Mouse (Mus musculus): ENCODE measurements around the gene Pter.

DNA sequence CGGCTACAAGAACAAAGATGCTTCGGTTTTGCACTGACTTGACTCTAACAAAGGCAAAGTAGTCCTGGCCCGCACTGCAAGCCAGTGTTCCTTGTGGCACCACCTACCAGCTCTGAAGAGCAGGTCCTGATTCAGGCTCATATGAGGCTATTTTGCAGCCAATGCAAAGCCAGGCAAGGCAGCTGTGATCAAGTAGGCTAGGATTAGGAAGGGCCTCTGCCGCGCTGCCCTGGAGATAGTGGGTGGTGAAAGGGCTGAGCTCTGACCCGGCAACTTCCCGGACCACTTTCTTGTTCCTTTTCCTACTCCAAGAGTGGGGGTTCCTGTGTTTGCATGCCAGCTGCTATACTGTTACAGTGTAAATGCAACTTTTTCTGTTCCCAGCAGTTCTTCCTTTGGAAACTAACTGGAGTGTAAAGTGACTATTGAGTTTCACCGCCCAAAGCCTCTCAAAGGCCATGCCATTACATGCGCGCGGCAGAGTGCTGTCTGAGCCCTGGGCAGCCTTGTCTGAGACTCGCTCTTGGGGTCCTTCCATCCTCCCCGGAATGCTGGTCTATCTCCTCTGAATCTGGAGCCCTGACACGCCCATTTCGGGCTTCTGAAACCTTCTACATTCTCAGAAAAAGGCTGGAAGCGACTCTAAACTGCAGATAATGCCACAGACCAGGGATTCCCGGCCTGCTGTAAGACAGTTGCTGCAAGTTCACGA, 85.6 kb downstream of the Pter start:
- no peak for TF ChIP-seq GATA1 (IDR thresholded peaks at IDR 0.05; ENCODE audit: borderline replicate concordance, low read length)
- no peak for TF ChIP-seq FLI1 (IDR thresholded peaks at IDR 0.05; ENCODE audit: low read length)

All from megakaryocyte, embryonic 14.5 days (primary cell).